Mouse (Mus musculus): ENCODE measurements around the gene Lrr1. TPM values are rescaled to one million over a fixed set of nuclear protein-coding genes. Genes with fewer than 3 reads are reported as not detected.

The Lrr1 gene
- 0.89 TPM for polyA plus RNA-seq (2014; fragmentation: Illumina TruSeq; extraction: RNeasy Lipid Tissue Mini Kit (QIAGEN cat#74804); ENCODE audit: low read depth, low replicate concordance)

DNA sequence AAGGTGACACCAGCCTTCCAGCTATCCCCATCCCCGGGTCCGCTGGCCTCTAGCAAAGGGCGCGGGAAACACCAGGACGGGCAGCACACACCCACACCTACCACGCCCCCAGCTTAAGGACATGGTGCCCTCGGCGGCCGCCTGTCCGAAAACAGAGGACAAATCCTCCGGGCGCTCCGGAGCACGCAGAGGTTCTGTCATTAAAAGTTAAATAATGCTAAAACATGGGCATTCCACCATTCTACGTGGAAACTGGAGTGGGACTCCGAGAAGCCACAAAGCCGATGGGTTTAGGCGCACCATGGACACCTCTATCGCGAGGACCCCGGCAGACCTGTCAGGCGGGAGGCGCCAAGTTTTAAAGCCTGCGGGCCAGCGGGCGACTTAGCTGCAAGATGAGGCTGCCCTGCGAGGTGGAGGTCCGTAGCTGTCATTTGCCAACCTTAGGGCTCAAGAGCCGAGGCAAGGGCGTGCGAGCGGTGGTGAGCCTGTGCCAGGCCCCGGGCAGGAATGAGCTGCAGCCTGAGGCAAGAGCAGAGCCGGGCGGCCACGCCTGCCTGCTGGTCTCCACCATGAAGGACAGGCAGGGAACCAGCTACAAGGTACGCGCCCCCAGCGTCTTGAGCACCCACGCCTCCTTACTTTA is at the start of gene Lrr1:
TSS of gene Lrr1 (plus strand) at position 354 of the 646 bp plus-strand sequence.

DNA sequence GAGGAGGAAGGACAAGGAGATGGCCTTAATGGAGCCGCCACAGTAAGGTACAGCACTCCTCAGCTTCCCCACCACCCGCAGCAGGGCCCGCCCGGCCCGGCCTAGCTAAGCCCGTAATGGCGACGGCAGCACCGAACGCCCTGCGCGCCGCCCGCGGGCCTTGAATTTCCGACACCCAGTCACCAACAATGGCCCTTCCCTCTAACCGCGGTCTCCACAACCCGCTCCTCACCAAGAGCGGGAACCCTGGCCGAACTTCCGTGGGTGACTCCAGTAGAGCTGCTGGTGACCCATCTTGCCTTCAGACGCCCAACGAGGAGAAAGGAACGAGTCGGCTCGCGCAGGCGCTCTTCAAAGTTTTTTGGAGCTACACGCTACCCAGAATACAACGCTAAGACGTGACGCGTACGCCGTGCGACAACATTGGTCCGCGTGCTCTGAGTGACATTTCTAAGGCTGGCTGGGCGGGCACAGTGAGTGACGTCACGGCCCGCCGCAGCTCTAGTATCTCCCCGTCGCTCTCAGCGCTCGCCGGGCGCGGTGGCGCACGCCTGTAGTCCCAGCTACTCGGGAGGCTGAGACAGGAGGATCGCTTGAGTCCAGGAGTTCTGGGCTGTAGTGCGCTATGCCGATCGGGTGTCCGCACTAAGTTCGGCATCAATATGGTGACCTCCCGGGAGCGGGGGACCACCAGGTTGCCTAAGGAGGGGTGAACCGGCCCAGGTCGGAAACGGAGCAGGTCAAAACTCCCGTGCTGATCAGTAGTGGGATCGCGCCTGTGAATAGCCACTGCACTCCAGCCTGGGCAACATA is 9.6 kb upstream of the Lrr1 start, which contains the start of gene Rps29:
TSS of gene Rps29 (minus strand) at position 422 of the 813 bp plus-strand sequence.

DNA sequence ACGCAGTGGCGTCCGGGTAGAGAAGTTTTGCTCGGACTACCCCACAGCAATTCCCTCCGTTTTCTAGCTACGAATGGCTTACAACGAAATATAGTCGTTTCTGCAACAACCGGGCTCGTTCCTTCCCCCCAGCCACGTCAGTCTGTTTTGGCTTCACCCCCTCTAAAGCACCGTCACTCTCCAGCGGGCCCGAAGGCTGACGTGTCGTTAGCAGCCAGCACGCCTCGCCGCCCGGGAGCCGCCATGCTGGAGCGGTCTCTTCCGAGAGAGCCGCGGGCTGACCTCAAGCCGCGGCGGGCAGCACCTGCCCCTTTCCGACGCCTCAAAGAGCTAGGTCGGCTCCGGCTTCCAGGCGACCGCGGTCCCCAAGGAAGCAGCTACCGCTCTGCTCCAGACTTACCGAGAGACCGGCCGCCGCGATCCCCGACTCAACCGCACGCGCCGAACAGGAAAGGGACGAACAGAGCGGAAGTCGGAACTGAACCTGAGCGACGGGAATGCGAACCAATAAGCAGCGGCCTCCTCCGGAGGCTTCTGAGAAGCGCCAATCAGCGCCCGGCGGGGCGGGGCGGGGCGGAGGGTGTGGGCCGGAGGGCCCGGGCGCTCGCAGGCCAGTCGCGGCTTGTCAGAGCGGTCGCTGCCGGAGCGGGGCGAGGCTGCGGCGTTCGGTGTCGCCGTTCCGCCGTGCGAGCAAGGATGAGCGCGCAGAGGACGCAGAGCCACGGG is 15.1 kb downstream of the Lrr1 start, which contains the start of the genes Rpl36al and Mgat2:
TSS of gene Rpl36al (minus strand) at position 501 of the 726 bp plus-strand sequence.
TSS of gene Mgat2 (plus strand) at position 575 of the 726 bp plus-strand sequence.

DNA sequence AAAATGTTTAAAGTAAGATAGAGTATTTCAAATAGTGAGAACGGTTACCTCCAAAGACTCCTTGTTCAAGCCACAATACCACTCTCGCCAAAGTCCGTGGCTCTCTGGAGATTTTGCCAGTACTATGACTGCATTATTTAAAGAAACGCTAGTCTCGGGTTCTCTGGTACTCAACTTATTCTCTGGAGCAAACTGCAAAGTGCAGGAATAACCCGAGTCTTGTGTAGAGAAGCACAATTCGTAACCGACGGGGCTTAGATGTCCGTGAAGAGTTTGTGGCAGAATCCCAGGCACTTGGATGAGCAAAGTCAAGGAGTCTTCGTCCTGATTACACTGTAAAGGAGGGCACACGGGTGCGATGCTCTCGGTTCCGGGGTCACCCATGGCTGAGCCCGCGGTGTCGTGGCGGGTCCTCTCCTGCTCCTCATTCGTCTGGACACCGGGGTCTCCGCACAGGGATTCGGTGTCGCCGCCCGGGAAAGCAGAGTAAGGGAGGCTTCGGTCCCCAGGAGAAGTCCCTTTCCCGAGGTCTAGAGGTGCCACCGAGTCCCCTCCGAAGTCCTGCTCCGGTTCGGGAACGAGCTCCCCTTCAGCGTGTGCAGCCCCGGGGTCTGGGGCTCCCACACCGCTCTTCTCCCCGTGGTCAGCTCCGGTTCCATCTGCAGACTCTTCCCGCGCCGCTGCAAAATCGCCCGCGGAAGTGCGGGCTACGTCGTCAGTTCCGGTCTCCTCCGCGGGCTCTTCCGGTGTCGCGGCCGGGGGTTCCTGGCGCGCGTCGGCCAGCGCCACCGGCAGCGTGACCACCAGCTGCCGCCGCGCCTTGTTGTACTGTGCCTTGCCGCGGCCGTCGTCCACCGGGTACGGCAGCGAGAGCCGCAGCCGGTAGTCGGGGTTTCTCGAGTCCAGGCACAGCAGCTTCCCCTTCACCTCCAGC is 28.1 kb downstream of the Lrr1 start, which contains the start of gene Gm49383:
TSS of gene Gm49383 (minus strand) at position 661 of the 934 bp plus-strand sequence.

DNA sequence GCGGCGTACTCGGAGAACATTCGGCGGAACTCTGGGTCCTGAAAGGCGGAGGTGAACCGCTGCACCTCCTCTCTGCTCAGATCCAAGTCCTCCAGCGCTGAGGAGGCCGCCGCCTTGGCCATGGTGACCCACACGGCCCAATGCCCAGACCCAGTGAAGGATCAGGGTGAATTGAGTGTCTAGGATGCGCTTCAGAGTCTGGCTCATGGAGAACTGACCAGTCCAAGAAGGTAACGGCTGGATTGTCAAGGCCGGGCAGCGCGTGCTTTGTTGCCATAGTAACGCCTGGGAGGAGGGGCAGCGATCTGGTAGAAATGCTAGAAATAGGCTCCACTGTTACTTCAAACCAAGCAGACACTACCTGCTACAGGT is 29.5 kb downstream of the Lrr1 start, which contains the start of gene Dnaaf2:
TSS of gene Dnaaf2 (minus strand) at position 266 of the 372 bp plus-strand sequence.

DNA sequence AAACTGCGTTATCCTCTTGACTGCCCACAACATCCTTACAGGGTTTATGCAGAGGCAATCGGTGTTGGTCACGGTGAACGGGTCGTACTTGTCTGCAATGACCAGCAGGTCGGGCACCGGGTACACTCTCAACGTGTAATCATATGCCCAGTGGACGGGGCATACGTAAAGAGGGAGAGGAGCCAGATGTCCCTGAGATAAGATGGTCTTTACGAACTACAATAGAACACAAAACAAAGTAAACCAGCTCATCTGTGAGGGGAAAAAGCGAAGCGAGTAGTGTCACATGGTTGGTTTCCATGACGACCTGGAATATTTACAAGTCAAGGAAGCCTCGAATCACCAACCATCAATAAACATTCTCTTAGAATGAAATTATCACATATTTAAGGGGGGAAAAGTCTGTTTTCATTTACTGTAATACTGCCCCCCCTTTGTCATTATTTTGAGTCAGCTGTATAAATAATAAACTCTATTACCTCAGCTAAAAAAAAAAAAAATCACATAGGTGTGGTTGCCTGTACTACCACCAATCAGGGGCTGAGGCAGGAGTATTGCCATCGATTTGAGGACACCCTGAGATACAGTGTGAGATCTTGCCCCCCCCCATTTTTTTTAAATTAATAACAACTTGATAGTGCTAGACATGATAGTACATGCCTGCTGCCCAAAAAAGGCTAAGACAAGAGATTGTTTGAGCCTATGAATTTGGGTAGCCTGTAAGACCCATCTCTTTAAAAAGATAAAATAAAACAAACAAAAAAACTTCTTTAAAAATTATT is 35.6 kb downstream of the Lrr1 start, which contains the start of gene Gm49384:
TSS of gene Gm49384 (minus strand) at position 216 of the 782 bp plus-strand sequence.

DNA sequence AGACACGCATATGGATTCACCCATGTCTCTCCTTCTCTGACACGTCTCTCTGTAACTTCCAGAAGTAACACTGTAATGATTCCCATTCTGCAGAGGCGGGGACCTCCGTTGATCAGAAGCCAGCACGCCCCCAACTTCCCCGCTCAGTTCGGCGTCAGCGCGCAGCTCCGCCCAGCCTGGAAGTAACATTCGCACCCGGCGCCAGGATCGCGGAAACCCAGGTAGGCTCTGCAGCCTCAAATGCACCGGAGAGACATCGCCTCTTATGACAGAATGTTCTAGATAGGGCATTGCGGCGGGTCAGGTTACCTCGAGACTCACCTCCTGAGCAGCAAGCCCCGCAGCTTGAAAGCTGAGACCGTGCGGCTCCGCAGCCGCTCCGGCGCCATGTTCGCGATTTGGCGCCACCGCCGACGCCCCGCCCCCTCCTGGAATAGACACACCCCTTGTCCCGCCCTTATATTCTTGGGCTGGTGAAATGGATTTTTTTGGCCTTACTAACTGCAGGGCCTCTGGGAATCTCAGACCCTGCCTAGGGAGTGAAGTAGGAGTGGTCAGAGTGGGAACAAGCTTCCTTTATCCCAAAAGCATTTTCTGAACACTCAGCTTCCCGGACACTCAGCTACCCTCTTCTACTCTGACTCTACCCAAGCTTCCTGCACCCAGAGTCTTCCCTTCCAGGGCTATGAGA is 59.3 kb downstream of the Lrr1 start, which contains the start of gene Pole2:
TSS of gene Pole2 (minus strand) at position 420 of the 691 bp plus-strand sequence.

Other genes starting within 250 kb of the Lrr1 start
- gene Rps29, start 9.6 kb upstream of the Lrr1 start, polyA plus RNA-seq (2014; fragmentation: Illumina TruSeq; extraction: RNeasy Lipid Tissue Mini Kit (QIAGEN cat#74804); ENCODE audit: low read depth, low replicate concordance) = 3,001 TPM
- 623 TPM for gene Rpl36al, start 15.3 kb downstream of the Lrr1 start, polyA plus RNA-seq (2014; fragmentation: Illumina TruSeq; extraction: RNeasy Lipid Tissue Mini Kit (QIAGEN cat#74804); ENCODE audit: low read depth, low replicate concordance)
- gene Mgat2, start 15.3 kb downstream of the Lrr1 start, polyA plus RNA-seq (2014; fragmentation: Illumina TruSeq; extraction: RNeasy Lipid Tissue Mini Kit (QIAGEN cat#74804); ENCODE audit: low read depth, low replicate concordance) = 45.2 TPM
- 3.4 TPM for gene Gm49383, start 28.3 kb downstream of the Lrr1 start, polyA plus RNA-seq (2014; fragmentation: Illumina TruSeq; extraction: RNeasy Lipid Tissue Mini Kit (QIAGEN cat#74804); ENCODE audit: low read depth, low replicate concordance)
- gene Dnaaf2, start 29.6 kb downstream of the Lrr1 start, polyA plus RNA-seq (2014; fragmentation: Illumina TruSeq; extraction: RNeasy Lipid Tissue Mini Kit (QIAGEN cat#74804); ENCODE audit: low read depth, low replicate concordance) = 1.8 TPM
- 3.1 TPM for gene Gm49384, start 35.5 kb downstream of the Lrr1 start, polyA plus RNA-seq (2014; fragmentation: Illumina TruSeq; extraction: RNeasy Lipid Tissue Mini Kit (QIAGEN cat#74804); ENCODE audit: low read depth, low replicate concordance)
- gene Pole2, start 59.4 kb downstream of the Lrr1 start, polyA plus RNA-seq (2014; fragmentation: Illumina TruSeq; extraction: RNeasy Lipid Tissue Mini Kit (QIAGEN cat#74804); ENCODE audit: low read depth, low replicate concordance) = 3.3 TPM
- 14.3 TPM for gene Klhdc1, start 72.4 kb downstream of the Lrr1 start, polyA plus RNA-seq (2014; fragmentation: Illumina TruSeq; extraction: RNeasy Lipid Tissue Mini Kit (QIAGEN cat#74804); ENCODE audit: low read depth, low replicate concordance)
- gene Klhdc2, start 127.9 kb downstream of the Lrr1 start, polyA plus RNA-seq (2014; fragmentation: Illumina TruSeq; extraction: RNeasy Lipid Tissue Mini Kit (QIAGEN cat#74804); ENCODE audit: low read depth, low replicate concordance) = 52.5 TPM
- 31.5 TPM for gene Nemf, start 188.4 kb downstream of the Lrr1 start, polyA plus RNA-seq (2014; fragmentation: Illumina TruSeq; extraction: RNeasy Lipid Tissue Mini Kit (QIAGEN cat#74804); ENCODE audit: low read depth, low replicate concordance)
- 56.5 TPM for gene Arf6, start 203.3 kb downstream of the Lrr1 start, polyA plus RNA-seq (2014; fragmentation: Illumina TruSeq; extraction: RNeasy Lipid Tissue Mini Kit (QIAGEN cat#74804); ENCODE audit: low read depth, low replicate concordance)
- gene Gm9887, start 203.6 kb downstream of the Lrr1 start, polyA plus RNA-seq (2014; fragmentation: Illumina TruSeq; extraction: RNeasy Lipid Tissue Mini Kit (QIAGEN cat#74804); ENCODE audit: low read depth, low replicate concordance) = 0.61 TPM

Data from adipose tissue, adult 10 weeks (tissue).